In the genomic region with DNA sequence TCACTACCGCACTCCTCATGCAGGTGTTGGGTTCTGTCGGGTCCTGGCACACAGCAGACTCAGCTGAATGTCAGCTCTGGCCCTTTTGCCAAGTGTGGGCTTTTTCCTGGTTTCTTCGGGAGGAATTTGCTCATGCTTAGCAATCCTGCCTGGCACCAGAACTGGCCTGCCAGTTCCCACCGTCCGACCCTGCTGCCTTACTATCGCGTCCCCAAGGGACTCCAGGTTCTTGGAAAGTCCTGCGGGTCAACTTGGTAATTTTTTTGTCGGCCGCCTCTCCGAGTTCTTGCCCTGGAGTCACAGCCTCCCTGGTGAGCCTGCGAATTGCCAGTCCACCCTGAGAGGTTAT, we compare ENCODE assay signal across 8 mouse cellular contexts. TPM values are rescaled to one million over a fixed set of nuclear protein-coding genes. Genes with fewer than 3 reads are reported as not detected.
DNase-seq lines count a peak whose midpoint lies in the region; ATAC-seq lines count a peak whose summit lies in the region.

No protein-coding gene starts in this region.

- H3K4me1 ChIP-seq in hindbrain, embryonic 15.5 days (replicated peaks) = peaks cover 36% of the 10 kb centered on the region
- H3K4me1 ChIP-seq in liver, embryonic 12.5 days = peaks cover 78% of the 10 kb centered on the region

- peak overlapping the region; percentile 91 for H3K4me2 ChIP-seq in hindbrain, embryonic 15.5 days
- H3K4me2 ChIP-seq in liver, embryonic 12.5 days = peak overlapping the region; percentile 97

- peak overlapping the region; percentile 91 for H3K27ac ChIP-seq in hindbrain, embryonic 15.5 days (replicated peaks)
- peak overlapping the region; percentile 94 for H3K27ac ChIP-seq in liver, embryonic 12.5 days

- ATAC-seq in hindbrain, embryonic 15.5 days (ENCODE audit: low FRiP score, low read depth) = no peak
- no peak for ATAC-seq in liver, embryonic 12.5 days

- peak overlapping the region; percentile 78 for H3K9ac ChIP-seq in hindbrain, embryonic 15.5 days
- peak overlapping the region; percentile 99 for H3K9ac ChIP-seq in liver, embryonic 12.5 days

- peak overlapping the region; percentile 85 for H3K4me3 ChIP-seq in hindbrain, embryonic 15.5 days
- H3K4me3 ChIP-seq in liver, embryonic 12.5 days = peak overlapping the region; percentile 97

- H3K27me3 ChIP-seq in hindbrain, embryonic 15.5 days = no peaks in the 10 kb centered on the region
- no peaks in the 10 kb centered on the region for H3K27me3 ChIP-seq in liver, embryonic 12.5 days (replicated peaks)

- intact Hi-C loops in heart, postnatal 14 days (cut with DNase I) = loop anchor here (2.0 to 5.0 kb wide), 5 partner anchors 44 to 165 kb away; partner anchors contain the start of genes Alpk3, Wdr73 and Zscan2

- WGBS in hindbrain, embryonic 15.5 days = 3% methylated on average over 12 of the region's 12 CpGs
- WGBS in liver, embryonic 12.5 days (ENCODE audit: insufficient replicate concordance) = 1% methylated on average over 12 of the region's 12 CpGs

- H3K9me3 ChIP-seq in hindbrain, embryonic 15.5 days = no peaks in the 10 kb centered on the region
- no peaks in the 10 kb centered on the region for H3K9me3 ChIP-seq in liver, embryonic 12.5 days (replicated peaks)

- peak; percentile 22 to 43 for DNase-seq in heart, adult 9 months (ENCODE audit: low spot score in 2 of 2)
- DNase-seq in heart, postnatal 14 days = no peak
- peak; percentile 63 for DNase-seq in MN1 (ENCODE audit: low spot score)
- peak; percentile 28 for DNase-seq in fibroblast of lung, adult 2 months (ENCODE audit: low read depth)
- DNase-seq in right cerebral cortex, postnatal 14 days = peak; percentile 12
- no peak for DNase-seq in embryo, embryonic 9.5 days (ENCODE audit: extremely low spot score)

- no peaks in the 10 kb centered on the region for H3K36me3 ChIP-seq in hindbrain, embryonic 15.5 days
- peaks cover under 1% of the 10 kb centered on the region; the same call in 1 of the 2 replicates for H3K36me3 ChIP-seq in liver, embryonic 12.5 days

RNA-seq across cellular contexts. Expression of gene Zfp592, which starts 0.9 kb away (rescaled TPM):
- total RNA-seq in heart, postnatal 14 days (2021) = 10 to 100 TPM; 21.5 to 22.1 TPM
- 10.4 and 10.5 TPM in 2 replicates for polyA plus RNA-seq in hindbrain, embryonic 15.5 days (2015; fragmentation: Nextera tagmentation; extraction: Ambion mirVana)
- polyA plus RNA-seq in liver, embryonic 12.5 days (2016; fragmentation: Nextera tagmentation; extraction: Ambion mirVana) = 11.9 and 12.0 TPM in 2 replicates

RNA-seq across cellular contexts. Expression of gene Sec11a, which starts 45.0 kb away (rescaled TPM):
- total RNA-seq in heart, postnatal 14 days (2021) = 10 to 100 TPM; 50.2 to 61.5 TPM
- 138 and 163 TPM in 2 replicates for polyA plus RNA-seq in hindbrain, embryonic 15.5 days (2015; fragmentation: Nextera tagmentation; extraction: Ambion mirVana)
- 123 and 124 TPM in 2 replicates for polyA plus RNA-seq in liver, embryonic 12.5 days (2016; fragmentation: Nextera tagmentation; extraction: Ambion mirVana)

Comparison
In these comparisons a context has a peak if more than half of its experiments do, and no peak if none do; other contexts are left out.
1. DNase-seq: peak in heart, adult 9 months (2 of 2), MN1 (single experiment), fibroblast of lung, adult 2 months (single experiment) and right cerebral cortex, postnatal 14 days (single experiment); none in heart, postnatal 14 days (0 of 2) and embryo, embryonic 9.5 days (single experiment).